Mouse (Mus musculus) heart, postnatal 0 days (tissue): ENCODE measurements around the gene Ctbs.

Source experiments
- CTCF ChIP-seq: IDR thresholded peaks from 2 replicates; pipeline ENCODE4 v1.5.1; 2016; ENCODE audit warnings: antibody characterized with exemption, control low read depth, low read depth
- EP300 ChIP-seq: IDR thresholded peaks from 2 replicates; pipeline ENCODE4 v1.6.1; 2016; ENCODE audit warnings: antibody characterized with exemption, low read depth

DNA sequence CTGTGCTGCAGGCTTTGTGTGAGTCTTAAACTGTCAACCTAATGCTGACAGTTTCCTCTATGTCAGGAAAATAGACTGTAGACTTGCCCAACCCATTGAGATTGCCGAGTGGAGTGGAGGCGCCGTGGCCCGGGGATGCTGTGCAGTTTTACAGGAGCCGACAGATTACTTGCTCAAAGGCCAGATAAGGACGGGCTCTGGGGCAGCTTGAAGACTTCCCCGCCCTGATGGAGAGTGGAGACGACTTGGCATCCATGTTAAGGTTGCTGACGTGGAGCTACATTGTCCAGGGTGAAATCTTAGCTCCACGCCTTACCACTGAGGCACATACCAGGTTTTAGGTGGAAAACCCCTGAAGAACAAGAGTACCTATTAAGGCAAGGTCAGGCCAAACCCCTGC, 1.2 kb upstream of the Ctbs start:
- TF ChIP-seq CTCF: no peak
- no peak for TF ChIP-seq EP300
